Mouse (Mus musculus) testis, adult 2 months (tissue): ENCODE measurements at regions not wholly inside any gene's neighbourhood (a gene's known extent, or its start where the extent isn't known, plus 50 kb on each side); places are given as distances from the start of the nearest gene placed in this dataset.

ENCODE experiments used
- CTCF ChIP-seq: fragments of 200-500 bp; IDR thresholded peaks from 2 replicates; pipeline ENCODE4 v1.5.1; 2012; ENCODE audit warnings: low read depth, mild to moderate bottlenecking, inconsistent platforms, low read length, moderate library complexity; ENCODE audit not compliant: control insufficient read depth, insufficient read depth, insufficient replicate concordance
- POLR2A ChIP-seq: fragments of 200-500 bp; IDR thresholded peaks from 2 replicates; pipeline ENCODE4 v1.6.1; 2012; ENCODE audit warnings: low read depth, mild to moderate bottlenecking, inconsistent platforms, low read length, moderate library complexity; ENCODE audit not compliant: control insufficient read depth

- TF ChIP-seq CTCF, result no peak
- no peak for TF ChIP-seq POLR2A
Measured at GRCm38 (mm10) chr15:8896391-8896790, 71.4 kb upstream of the Ranbp3l start.
